Mouse (Mus musculus) monocyte, adult 2 months (primary cell): ENCODE results near the gene Prss30.

Experiments
- DNase-seq, 2 experiments: peaks; one replicate each; pipeline ENCODE4 v3.0.0; 2022; ENCODE audit warnings: low spot score in 2 of 2, low read depth in 1 of 2

The Prss30 gene

DNA sequence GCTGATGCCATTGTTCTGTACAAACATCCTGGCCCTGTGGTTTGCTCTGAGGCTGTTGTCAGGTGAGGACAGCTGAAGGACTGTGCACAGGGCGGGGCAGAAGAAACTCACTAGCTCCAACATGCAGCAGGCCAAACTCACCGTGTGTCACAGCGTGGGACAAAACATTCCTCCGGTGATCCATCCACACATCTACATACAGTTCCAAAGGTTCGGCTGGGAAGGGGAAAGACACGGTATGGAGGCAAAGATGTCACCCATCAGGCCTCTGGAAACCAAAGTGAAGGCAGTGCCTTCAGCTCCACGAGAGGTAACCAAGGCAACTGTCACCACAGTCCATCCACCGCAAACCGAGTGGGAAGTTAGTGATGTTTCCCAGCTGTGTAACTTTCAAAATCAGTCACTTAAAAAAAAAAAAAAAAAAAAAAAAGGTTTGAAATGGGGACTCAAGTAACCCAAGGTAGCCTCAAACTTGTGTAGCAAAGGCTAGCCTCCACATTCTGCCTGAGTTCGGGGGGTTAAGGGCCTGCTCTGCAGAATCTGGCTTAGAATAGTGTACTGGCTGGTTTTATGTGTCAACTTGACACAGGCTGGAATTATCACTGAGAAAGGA, at the start of gene Prss30:
TSS of gene Prss30 (minus strand) at position 270 of the 613 bp plus-strand sequence.
- peak in 1 of 2 experiments; percentile 55 for DNase-seq

- DNase-seq, result no peak
Measured at GRCm38 (mm10) chr17:24029477-24029876, 49.1 kb upstream of the Prss30 start.

- no peak for DNase-seq
Measured at GRCm38 (mm10) chr17:24021375-24022199, 41.2 kb upstream of the Prss30 start.

DNA sequence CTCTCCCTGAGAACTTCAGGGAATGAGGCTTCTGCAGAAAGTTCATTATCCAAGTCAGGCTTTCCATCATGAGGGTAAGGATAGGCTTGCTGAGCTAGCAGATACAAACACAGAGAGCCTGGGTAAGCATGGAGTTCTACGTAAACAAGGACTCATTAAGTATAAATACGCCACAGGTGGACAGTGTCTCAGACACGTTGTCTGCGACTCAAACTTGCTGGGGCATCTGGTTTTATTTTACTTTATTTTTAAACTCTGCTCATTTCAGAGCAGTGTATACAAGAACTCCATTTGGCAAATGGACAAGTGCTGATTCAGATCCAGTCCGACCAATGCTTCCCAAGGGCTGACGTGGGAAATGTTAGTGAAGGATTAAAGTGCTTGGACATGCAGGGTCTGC, 40.3 kb upstream of the Prss30 start:
- no peak for DNase-seq

DNA sequence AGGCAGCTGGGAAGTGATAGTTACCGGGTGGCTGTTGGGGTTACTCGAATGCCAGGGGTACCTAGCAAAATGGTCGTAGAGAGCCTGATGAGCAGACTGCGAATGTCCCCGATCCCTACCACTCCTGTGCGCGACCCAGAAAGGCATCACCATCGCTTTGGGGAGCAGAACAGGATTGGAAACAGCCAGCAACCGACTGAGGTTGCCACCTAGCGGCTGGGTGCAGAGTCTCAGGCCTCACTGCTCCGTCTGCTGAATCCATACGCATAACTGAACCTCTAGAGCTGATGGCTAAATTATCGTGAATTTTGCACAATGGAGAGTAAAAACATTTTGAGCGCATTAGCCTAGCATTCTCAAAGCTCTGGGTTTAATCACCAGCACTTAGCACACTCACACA, 35.4 kb upstream of the Prss30 start:
- peak in 1 of 2 experiments; percentile 27 for DNase-seq

GRCm38 (mm10) chr17:24014433-24014965, 34.1 kb upstream of the Prss30 start:
- DNase-seq, result no peak

DNA sequence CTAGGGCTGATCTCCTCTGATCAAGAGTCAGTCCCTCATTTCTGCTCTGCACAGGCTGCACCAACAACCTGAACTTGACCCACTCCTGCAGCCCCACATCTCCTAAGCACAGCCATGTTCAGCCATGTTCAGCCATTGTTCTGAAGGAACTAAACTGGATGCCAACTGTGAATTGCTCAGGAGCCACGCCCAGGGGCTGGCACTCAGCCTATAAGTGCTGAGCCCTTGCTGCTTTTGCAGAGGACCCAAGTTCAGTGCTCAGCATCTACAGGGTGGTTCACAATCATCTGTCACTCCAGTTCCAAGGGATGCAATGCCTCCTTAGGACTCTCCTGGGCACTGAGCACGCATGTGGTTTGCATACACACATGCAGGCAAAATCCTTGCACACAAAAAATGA, 32.6 kb upstream of the Prss30 start:
- no peak for DNase-seq

- DNase-seq, result no peak
Measured at GRCm38 (mm10) chr17:24009617-24010016, 29.3 kb upstream of the Prss30 start.

- no peak for DNase-seq
Measured at GRCm38 (mm10) chr17:24008105-24008504, 27.7 kb upstream of the Prss30 start.

GRCm38 (mm10) chr17:24007391-24007790, 27.0 kb upstream of the Prss30 start:
- DNase-seq, result peak; percentile 83 to 90

GRCm38 (mm10) chr17:24006930-24007329, 26.6 kb upstream of the Prss30 start:
- DNase-seq, result peak in 1 of 2 experiments; percentile 33

GRCm38 (mm10) chr17:24005049-24005448, 24.7 kb upstream of the Prss30 start:
- no peak for DNase-seq

GRCm38 (mm10) chr17:24004071-24004665, 23.8 kb upstream of the Prss30 start:
- no peak for DNase-seq

GRCm38 (mm10) chr17:24000404-24000803, 20.0 kb upstream of the Prss30 start:
- DNase-seq, result no peak

- peak in 1 of 2 experiments; percentile 26 for DNase-seq
Measured at GRCm38 (mm10) chr17:23998383-23998782, 18.0 kb upstream of the Prss30 start.

GRCm38 (mm10) chr17:23997901-23998300, 17.5 kb upstream of the Prss30 start, which contains the start of gene Prss22:
Prss22 (minus strand) TSS chr17:23998100.
- no peak for DNase-seq

DNA sequence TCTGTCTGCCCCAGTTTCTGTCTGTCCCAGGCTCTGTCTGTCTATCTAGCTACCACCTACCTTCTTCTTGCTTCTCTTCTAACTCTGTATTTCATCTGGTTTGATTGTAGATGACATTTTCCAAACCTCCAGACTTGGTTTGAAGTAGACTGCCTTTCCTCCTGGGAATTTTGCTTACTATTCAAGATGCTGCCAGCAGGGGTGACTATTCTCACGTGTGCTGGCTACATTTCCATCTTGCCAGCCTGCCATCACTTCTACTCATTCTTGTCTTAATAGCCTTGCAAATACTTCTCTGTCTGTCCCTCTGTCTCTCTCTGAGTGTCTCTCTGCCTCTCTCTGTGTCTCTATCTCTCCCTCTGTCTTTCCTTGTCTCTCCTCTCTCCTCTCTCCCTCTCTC, 15.1 kb upstream of the Prss30 start:
- no peak for DNase-seq

GRCm38 (mm10) chr17:23994667-23995066, 14.3 kb upstream of the Prss30 start:
- no peak for DNase-seq

DNA sequence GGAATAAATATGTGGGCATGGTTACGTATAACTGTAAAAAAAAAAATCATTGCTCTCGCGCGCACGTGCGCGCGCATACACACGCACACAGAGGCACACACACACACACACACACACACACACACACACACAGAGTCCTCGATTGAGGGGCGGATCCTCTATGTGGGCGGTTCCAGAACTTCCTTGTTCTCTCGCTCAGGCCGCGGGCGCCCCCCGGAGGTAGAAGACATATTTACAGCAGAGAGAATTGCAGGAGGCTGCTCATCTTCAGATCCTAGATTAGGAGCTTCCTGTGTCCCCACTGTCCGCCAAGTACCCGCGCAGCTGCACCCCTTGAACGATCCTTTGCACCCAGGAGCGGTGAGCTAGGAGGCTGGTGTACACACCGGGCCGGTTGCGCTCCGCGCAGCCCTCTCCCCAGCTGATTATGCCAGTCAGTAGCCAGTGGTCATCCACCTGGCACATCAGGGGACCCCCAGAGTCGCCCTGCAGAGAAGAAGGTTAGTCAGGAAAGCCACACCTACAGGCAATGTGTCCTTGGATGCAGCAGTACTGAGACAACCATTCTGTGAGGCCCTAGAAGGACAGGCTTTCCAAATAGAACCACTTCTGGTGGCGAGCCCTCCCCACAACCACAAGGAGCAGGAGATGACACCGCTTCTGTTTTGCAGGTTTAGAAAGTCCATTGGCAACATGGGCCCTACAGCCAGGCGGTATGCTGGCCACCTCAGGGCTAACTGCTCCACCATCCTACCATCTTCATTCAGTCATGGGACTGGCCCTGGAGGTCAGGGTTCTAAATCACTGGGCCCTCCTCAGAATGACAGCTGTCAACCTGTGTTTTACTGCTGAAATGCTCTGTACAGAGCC, 13.4 kb upstream of the Prss30 start:
- peak; percentile 84 to 93 for DNase-seq

DNA sequence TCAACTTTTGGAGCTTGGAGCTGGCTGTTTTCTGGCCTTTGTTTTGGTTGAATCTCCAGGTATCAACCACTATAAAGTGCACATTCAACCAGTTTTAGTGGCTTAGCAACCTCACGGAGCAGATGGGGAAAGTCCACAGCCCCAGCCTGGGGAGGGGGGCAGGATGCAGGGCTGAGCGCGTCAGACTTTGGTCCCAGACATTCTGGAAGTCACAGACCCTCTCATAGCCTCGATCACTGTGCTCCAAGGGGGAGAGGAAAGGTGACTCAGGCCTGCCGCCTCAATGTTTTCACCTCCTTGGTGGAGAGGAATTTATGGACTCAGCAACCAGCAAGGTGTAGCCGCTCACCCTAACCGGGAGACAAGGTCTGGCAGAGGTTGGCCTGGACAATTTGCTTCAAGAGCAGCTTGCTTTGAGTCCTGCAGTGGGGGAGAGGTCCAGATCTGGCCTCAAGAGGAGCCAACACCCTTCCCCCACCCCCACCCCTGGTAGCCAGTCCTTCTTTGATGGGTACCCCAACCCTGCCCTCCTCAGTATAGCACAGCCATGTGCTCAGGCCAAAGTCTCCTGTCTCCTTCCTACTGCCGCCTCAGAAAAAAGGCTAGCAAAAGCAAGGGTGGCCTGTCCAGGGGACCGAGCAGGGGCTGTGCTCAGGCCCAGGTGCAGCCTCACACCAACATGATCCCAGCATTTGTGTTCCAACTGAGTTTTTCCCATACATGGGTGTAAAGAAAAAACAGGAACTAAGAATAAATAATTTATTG, 12.6 kb upstream of the Prss30 start:
- DNase-seq, result no peak
